Mouse (Mus musculus): ENCODE results near the gene Phf2.

DNA sequence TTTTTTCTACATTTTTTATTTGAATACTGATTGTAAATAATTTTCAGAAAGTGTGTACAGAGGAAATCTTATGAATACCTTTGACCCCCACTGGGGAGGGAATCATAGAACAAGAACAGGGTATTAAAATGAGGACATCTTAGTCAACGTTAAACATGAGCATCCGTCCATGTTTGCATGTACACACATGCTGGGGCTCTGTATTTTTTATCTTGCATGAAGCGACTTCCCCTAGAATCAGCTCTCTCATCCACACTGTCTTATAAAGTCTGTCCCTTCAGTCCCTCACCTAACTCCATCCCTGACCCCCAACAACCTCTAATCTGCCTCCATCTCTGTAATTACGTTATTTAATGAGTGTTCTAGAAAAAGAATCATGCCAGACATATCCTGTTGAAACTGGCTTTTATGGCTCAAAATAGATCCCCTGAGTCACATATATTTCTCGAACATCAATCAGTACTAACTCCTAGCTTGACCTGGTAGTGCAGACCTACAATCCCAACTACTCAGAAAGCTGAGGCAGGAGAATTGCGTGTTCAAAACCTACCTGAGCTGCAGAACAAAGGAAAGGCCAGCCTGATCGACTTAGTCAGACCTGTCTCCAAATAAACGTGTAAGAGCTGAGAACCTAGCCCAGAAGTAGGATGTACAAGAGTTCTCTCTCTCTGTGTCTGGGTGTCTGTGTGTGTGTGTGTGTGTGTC lies 86.2 kb downstream of the Phf2 start:
- TF ChIP-seq GATA1 (IDR thresholded peaks at IDR 0.05; ENCODE audit: borderline replicate concordance, low read length): no peak
- TF ChIP-seq FLI1 (IDR thresholded peaks at IDR 0.05; ENCODE audit: low read length): no peak

Data from megakaryocyte, embryonic 14.5 days (primary cell).